In the genomic region with DNA sequence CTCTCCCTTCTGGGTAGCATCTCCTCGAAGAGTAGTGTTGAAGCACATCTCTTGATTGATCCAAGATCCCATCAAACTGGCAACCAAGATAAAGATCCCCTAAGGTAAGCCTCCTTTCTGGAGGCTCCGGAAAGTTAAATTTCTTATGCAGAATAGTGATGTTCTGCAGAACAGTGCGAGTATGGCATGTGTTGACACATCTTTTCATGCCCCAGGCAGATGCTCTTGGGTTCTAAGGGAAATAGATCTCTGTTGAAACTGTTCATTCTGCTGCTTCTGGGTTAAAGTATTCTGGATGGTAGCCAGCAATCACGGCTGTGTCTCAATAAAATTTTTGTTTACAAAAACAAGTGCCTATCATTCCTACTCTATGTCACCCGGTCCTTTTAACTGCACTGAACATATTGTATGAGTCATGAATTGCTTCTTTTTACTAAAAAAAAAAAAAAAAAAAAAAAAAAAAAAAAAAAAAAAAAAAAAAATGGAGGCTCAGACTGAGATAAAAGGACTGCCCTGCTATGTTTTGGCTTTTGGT, we compare ENCODE assay signal across 21 mouse cellular contexts.
DNase-seq lines count a peak whose midpoint lies in the region; ATAC-seq and TF ChIP-seq lines count a peak whose summit lies in the region.
"Had no signal": no experiment of that assay in that cellular context is flagged by ENCODE, and none has a peak within 500 bp of the region (broad histone marks: within the 10 kb centered on the region; RNA-seq: fewer than 3 reads in every experiment).

No protein-coding gene starts in this region.

- no peak overlapping the region for H3K27ac ChIP-seq in forebrain, embryonic 14.5 days (ENCODE audit: low read depth, low read length)
- no peak overlapping the region for H3K27ac ChIP-seq in forebrain, embryonic 12.5 days
- no peak overlapping the region for H3K27ac ChIP-seq in left cerebral cortex, adult 2 months
- H3K27ac ChIP-seq: limb, embryonic 10.5 days; stomach, embryonic 15.5 days had no signal

- no peak overlapping the region for H3K4me2 ChIP-seq in forebrain, embryonic 14.5 days (ENCODE audit: low read length)
- H3K4me2 ChIP-seq in forebrain, embryonic 12.5 days, result no peak overlapping the region
- H3K4me2 ChIP-seq: heart, embryonic 11.5 days; stomach, embryonic 15.5 days had no signal

- H3K9ac ChIP-seq in forebrain, embryonic 14.5 days (ENCODE audit: low read length), result no peak overlapping the region
- H3K9ac ChIP-seq in forebrain, embryonic 12.5 days, result no peak overlapping the region
- H3K9ac ChIP-seq: stomach, embryonic 15.5 days had no signal

- intact Hi-C loops in left cerebral cortex, postnatal 14 days (cut with DNase I), result no loop called here
- intact Hi-C loops in left cerebral cortex, adult 2 months (cut with DNase I), result no loop called here

- DNase-seq in forebrain, embryonic 14.5 days (ENCODE audit: low spot score), result peak; percentile 35
- peak; percentile 20 to 21 for DNase-seq in left cerebral cortex, postnatal 14 days (ENCODE audit: low spot score in 2 of 2)
- no peak for DNase-seq in left cerebral cortex, adult 2 months (ENCODE audit: extremely low spot score in 1 of 2, low spot score in 2 of 2)
- DNase-seq in adipocyte (ENCODE audit: low spot score), result peak; percentile 9
- peak; percentile 12 for DNase-seq in layer of hippocampus, adult 9-10 months (ENCODE audit: low spot score)
- no peak for DNase-seq in retina, embryonic 14.5 days (ENCODE audit: low spot score)
- DNase-seq in kidney, postnatal 10 days, result no peak
- DNase-seq: adrenal gland, postnatal 25 days; cerebellum, adult 18-20 months; heart, postnatal 10 days; kidney, adult 18-20 months; kidney, postnatal 14 days; retina, postnatal 1 day; thymus, adult 2 months had no signal

- TF ChIP-seq CTCF in left cerebral cortex, adult 2 months (IDR thresholded peaks at IDR 0.05), result no peak

- H3K4me3 ChIP-seq in forebrain, embryonic 14.5 days (ENCODE audit: low read depth, low read length), result no peak overlapping the region
- H3K4me3 ChIP-seq in forebrain, embryonic 12.5 days (replicated peaks), result no peak overlapping the region
- no peak overlapping the region for H3K4me3 ChIP-seq in left cerebral cortex, adult 2 months
- H3K4me3 ChIP-seq: erythroblast, embryonic 14.5 days; limb, embryonic 10.5 days; stomach, embryonic 15.5 days had no signal

- peak; percentile 44; the same call in 1 of the 2 replicates for ATAC-seq in forebrain, embryonic 14.5 days
- ATAC-seq in forebrain, embryonic 12.5 days (ENCODE audit: low FRiP score), result no peak
- ATAC-seq: midbrain, embryonic 16.5 days had no signal

- H3K27me3 ChIP-seq in forebrain, embryonic 14.5 days (replicated peaks; ENCODE audit: control insufficient read depth, insufficient read depth, low read length), result no peaks in the 10 kb centered on the region
- no peaks in the 10 kb centered on the region for H3K27me3 ChIP-seq in forebrain, embryonic 12.5 days
- H3K27me3 ChIP-seq: stomach, embryonic 15.5 days had no signal

- no peaks in the 10 kb centered on the region for H3K9me3 ChIP-seq in forebrain, embryonic 14.5 days (replicated peaks; ENCODE audit: control insufficient read depth, low read length)
- H3K9me3 ChIP-seq in forebrain, embryonic 12.5 days, result no peaks in the 10 kb centered on the region
- H3K9me3 ChIP-seq: G1E; limb, embryonic 10.5 days; stomach, embryonic 15.5 days had no signal

- WGBS in forebrain, embryonic 14.5 days, result 66% methylated on average over 5 of the region's 5 CpGs
- WGBS in forebrain, embryonic 12.5 days, result 77% methylated on average over 5 of the region's 5 CpGs

- no peaks in the 10 kb centered on the region for H3K36me3 ChIP-seq in forebrain, embryonic 14.5 days (ENCODE audit: control insufficient read depth, insufficient read depth, low read length)
- no peaks in the 10 kb centered on the region for H3K36me3 ChIP-seq in forebrain, embryonic 12.5 days (replicated peaks)
- H3K36me3 ChIP-seq: G1E; limb, embryonic 10.5 days; stomach, embryonic 15.5 days had no signal

- no peaks in the 10 kb centered on the region; the same call in 1 of the 2 replicates for H3K4me1 ChIP-seq in forebrain, embryonic 14.5 days (ENCODE audit: control insufficient read depth, insufficient read depth, low read length)
- no peaks in the 10 kb centered on the region for H3K4me1 ChIP-seq in forebrain, embryonic 12.5 days
- H3K4me1 ChIP-seq: stomach, embryonic 15.5 days had no signal

Comparison
In these comparisons a context has a peak if more than half of its experiments do, and no peak if none do; other contexts are left out.
1. DNase-seq: peak in forebrain, embryonic 14.5 days (single experiment), left cerebral cortex, postnatal 14 days (2 of 2), adipocyte (single experiment) and layer of hippocampus, adult 9-10 months (single experiment); none in left cerebral cortex, adult 2 months (0 of 2), retina, embryonic 14.5 days (single experiment) and kidney, postnatal 10 days (single experiment).